Mouse (Mus musculus) heart, embryonic 15.5 days (tissue): ENCODE results near the gene Opa1. TPM values are rescaled to one million over a fixed set of nuclear protein-coding genes. Genes with fewer than 3 reads are reported as not detected.

Source experiments
- ATAC-seq: fragments of 200-750 bp; cut with Nextera tagmentation; replicated peaks from 2 replicates; pipeline ENCODE4 v1.8.0; 2017; ENCODE audit warnings: low read depth, moderate TSS enrichment; ENCODE audit not compliant: insufficient number of reproducible peaks, insufficient read depth, low FRiP score
- H3K27ac ChIP-seq: fragments of 300-500 bp; sonication (generic); 2 replicates; pipeline ENCODE4 v1.5.1; 2015; ENCODE audit warnings: mild to moderate bottlenecking, inconsistent platforms
- H3K27me3 ChIP-seq: fragments of 300-500 bp; sonication (generic); 2 replicates; pipeline ENCODE4 v1.6.1; 2015; ENCODE audit warnings: inconsistent platforms
- H3K36me3 ChIP-seq: fragments of 300-500 bp; sonication (generic); 2 replicates; pipeline ENCODE4 v1.6.1; 2015; ENCODE audit warnings: mild to moderate bottlenecking, inconsistent platforms
- H3K4me1 ChIP-seq: fragments of 300-500 bp; sonication (generic); replicated peaks from 2 replicates; pipeline ENCODE4 v1.6.1; 2015; ENCODE audit warnings: inconsistent platforms
- H3K4me2 ChIP-seq: fragments of 300-500 bp; sonication (generic); 2 replicates; pipeline ENCODE4 v1.6.1; 2015; ENCODE audit warnings: inconsistent platforms, mild to moderate bottlenecking, moderate library complexity
- H3K4me3 ChIP-seq: fragments of 300-500 bp; sonication (generic); 2 replicates; pipeline ENCODE4 v1.5.1; 2015; ENCODE audit warnings: mild to moderate bottlenecking, inconsistent platforms
- H3K9ac ChIP-seq: fragments of 300-500 bp; sonication (generic); 2 replicates; pipeline ENCODE4 v1.6.1; 2015; ENCODE audit warnings: mild to moderate bottlenecking, inconsistent platforms
- H3K9me3 ChIP-seq: fragments of 300-500 bp; sonication (generic); replicated peaks from 2 replicates; pipeline ENCODE4 v1.6.1; 2016; ENCODE audit warnings: inconsistent platforms
- WGBS: fragments of 180-500 bp; shearing (Covaris S2); methylation state at CpG from one replicate; pipeline ENCODE4 v1.1.7; 2015; ENCODE audit warnings: mixed read lengths; 5-methylcytosine and 5-hydroxymethylcytosine counted together
- polyA plus RNA-seq: library from polyadenylated mRNA; unstranded; fragments of >200 nt; fragmentation: Nextera tagmentation; extraction: Ambion mirVana; gene quantifications from 2 replicates; pipeline ENCODE4 v1.2.1, GENCODE M21; 2015

Opa1 gene
- polyA plus RNA-seq, result 35.3 and 37.1 TPM in 2 replicates

DNA sequence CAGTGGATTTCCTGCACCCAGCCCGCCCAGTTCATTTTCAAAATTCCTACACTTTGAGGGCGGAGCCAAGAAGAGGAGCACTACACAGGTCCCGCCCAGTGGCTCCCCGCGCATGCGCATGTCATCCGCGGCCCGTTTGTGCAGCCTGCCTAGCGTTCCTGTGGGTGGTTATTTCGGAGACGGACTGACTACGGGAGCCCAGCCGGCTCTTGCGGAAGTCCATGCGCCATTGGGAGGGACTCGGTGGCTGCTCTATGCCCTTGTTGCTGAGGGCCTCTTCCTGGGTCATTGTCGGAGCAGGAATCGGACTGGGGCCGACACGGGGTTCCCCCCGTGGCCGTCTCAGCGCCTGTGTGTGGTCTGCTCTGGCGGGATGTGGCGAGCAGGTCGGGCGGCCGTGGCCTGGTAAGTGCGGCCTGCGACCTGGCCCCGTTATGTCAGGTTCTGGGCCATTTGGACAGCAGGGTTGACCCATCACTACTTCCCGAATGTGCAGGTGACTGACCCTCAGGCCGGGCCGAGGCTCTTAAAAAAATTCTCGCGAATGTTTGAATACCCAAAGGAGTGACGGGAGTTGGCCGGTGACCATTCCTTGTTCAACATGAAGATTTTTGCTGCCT is at the start of gene Opa1:
Gene Opa1, plus strand, starts transcription at position 168 of the 620 bp plus-strand sequence.
- Histone ChIP-seq H3K27me3 (no peaks in the 10 kb centered on the region), H3K4me3 (peak within 1 kb of the TSS; percentile 95), H3K9me3 (no peaks in the 10 kb centered on the region), H3K4me2 (peak within 1 kb of the TSS; percentile 80), H3K9ac (peak within 1 kb of the TSS; percentile 98), H3K4me1 (peaks cover 11% of the 10 kb centered on the region), H3K36me3 (no peaks in the 10 kb centered on the region), H3K27ac (peak within 1 kb of the TSS; percentile 74)
- ATAC-seq, result peak; percentile 94
- under 1% methylated on average over 39 of the region's 39 CpGs for WGBS

DNA sequence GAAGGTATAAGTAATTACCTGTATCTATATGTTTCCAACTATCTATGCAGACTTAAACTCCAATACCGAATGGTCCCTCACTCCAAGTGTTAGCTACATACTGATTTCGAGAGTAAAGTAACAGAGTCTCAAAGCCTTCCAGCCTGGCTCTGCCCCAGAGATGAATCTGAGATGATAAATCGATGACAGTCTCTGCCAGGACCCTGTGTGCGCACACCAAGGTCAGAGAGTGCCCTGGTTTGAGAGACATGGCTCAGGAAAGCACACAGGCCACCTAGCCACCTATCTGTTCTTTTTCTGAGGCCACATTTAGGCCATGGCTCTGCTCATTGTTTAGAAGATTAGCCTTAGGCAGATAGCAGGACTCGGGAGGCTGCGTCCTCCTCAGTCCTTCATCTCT is 45.5 kb upstream of the Opa1 start:
- 64% methylated on average over 6 of the region's 6 CpGs for WGBS
- no peaks in the 10 kb centered on the region for H3K27me3 ChIP-seq
- H3K9ac ChIP-seq, result no peak overlapping the region
- H3K4me1 ChIP-seq, result no peaks in the 10 kb centered on the region
- no peaks in the 10 kb centered on the region for H3K36me3 ChIP-seq
- H3K27ac ChIP-seq, result no peak overlapping the region
- no peak for ATAC-seq
- H3K4me2 ChIP-seq, result no peak overlapping the region
- H3K4me3 ChIP-seq, result no peak overlapping the region
- H3K9me3 ChIP-seq, result no peaks in the 10 kb centered on the region

DNA sequence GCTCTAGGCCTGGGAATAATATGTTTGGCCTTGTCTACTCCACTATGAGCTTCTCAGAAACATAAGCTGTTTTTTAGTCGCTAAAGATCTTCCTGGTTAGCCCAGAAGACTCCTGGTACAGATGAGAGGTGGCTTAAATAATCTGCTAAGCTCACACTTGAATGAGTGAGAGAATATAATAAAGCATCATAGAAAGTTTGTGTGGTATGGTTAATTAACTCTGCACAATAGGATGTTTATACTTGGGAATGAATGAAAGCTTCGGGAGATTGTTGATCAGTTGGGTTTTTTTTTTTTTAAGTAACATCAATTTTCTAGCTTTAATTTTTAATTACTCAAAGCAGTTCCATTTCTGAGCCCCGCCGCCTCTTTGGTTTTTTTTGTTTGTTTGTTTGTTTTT is 43.3 kb upstream of the Opa1 start:
- H3K4me2 ChIP-seq, result no peak overlapping the region
- H3K27ac ChIP-seq, result no peak overlapping the region
- no peaks in the 10 kb centered on the region for H3K36me3 ChIP-seq
- 78% methylated on average over 4 of the region's 4 CpGs for WGBS
- H3K27me3 ChIP-seq, result no peaks in the 10 kb centered on the region
- no peaks in the 10 kb centered on the region for H3K9me3 ChIP-seq
- ATAC-seq, result no peak
- H3K9ac ChIP-seq, result no peak overlapping the region
- H3K4me1 ChIP-seq, result no peaks in the 10 kb centered on the region
- H3K4me3 ChIP-seq, result no peak overlapping the region

DNA sequence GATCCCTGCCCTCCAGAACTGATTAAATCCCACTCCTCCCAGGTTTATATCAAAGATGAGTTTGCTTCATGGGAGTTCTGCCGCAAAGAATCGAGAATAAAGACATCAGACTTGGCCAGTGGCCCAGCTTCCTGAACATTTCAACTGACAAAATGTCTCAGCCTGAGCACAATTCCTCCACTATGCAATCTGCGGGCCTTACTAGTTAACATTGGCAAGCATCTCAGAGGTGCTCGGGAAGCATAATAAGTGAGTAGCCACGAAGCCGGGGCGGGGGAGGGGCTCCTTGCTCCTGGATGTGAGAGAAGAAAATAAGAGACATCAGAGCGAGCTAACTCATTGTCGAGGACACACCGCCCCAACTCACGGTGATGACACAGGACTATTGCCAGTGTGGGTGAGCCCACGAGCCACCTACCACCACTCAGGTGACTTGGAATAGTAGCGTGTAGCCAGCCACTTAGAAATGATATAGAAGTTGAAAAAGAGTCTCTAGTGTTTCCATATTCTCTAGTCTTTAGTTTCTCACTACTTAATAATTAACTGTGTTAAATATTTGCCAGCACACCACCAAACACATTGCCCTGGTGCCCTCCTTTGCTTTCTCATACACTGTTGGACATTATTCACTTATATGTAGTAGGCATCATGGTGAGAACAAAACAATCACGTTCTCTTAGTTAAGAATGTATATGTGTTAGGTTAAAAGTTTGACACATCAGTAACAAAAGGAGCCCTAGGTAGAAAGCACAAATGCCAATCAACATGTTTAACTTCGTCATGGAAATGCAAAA is 42.5 kb upstream of the Opa1 start:
- no peak for ATAC-seq
- Histone ChIP-seq H3K36me3 (no peaks in the 10 kb centered on the region), H3K4me2 (no peak overlapping the region), H3K9ac (no peak overlapping the region), H3K9me3 (no peaks in the 10 kb centered on the region), H3K27me3 (no peaks in the 10 kb centered on the region), H3K27ac (no peak overlapping the region), H3K4me3 (no peak overlapping the region), H3K4me1 (no peaks in the 10 kb centered on the region; the same call in 1 of the 2 replicates)
- 64% methylated on average over 15 of the region's 15 CpGs for WGBS

DNA sequence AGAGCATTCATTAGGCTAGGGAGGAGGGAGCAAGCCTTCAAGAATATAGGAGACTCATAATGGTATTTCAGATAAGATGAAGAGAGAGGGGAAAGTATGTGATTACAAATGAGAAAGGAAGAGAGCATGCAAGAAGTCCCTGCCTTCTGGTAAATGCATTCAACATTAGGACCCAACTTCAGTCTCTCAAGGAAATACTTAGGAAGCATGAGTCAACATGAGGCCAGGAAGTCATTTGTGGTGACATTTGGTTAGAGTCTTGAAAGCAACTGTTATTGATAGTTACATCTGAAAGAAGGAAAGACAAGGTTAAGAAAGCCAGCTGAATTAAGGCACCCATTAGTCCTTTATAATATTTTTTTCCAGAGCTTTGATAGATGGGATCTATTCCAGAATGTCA is 39.2 kb upstream of the Opa1 start:
- H3K4me2 ChIP-seq, result no peak overlapping the region
- H3K4me1 ChIP-seq, result no peaks in the 10 kb centered on the region; the same call in 1 of the 2 replicates
- H3K4me3 ChIP-seq, result no peak overlapping the region
- no peak for ATAC-seq
- H3K9ac ChIP-seq, result no peak overlapping the region
- no peaks in the 10 kb centered on the region for H3K36me3 ChIP-seq
- H3K9me3 ChIP-seq, result no peaks in the 10 kb centered on the region
- no peak overlapping the region for H3K27ac ChIP-seq
- no peaks in the 10 kb centered on the region for H3K27me3 ChIP-seq

DNA sequence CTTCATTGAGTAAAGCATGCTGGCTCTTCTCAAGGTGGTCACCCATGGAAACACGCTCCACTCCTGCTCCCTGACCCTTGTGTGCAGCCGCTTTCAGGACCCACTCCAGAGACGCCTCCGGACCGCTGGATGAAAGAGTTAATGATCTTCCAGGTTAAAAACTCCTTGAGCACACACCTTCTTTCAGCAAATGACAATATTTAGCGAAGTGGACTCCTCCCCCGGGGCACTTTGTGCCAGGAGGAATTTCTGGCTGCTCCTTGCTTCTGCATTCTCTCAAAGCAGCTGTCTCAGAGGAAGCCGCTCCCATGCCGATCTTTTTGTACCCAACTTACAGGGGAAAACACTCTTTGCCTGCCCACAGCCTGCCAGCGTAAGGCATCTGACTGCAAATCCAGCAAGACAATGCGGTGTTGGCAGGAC is 37.9 kb upstream of the Opa1 start:
- no peak overlapping the region for H3K9ac ChIP-seq
- no peak overlapping the region for H3K27ac ChIP-seq
- 56% methylated on average over 11 of the region's 11 CpGs for WGBS
- H3K36me3 ChIP-seq, result no peaks in the 10 kb centered on the region
- peak overlapping the region; percentile 9; the same call in 1 of the 2 replicates for H3K4me2 ChIP-seq
- ATAC-seq, result no peak
- H3K27me3 ChIP-seq, result no peaks in the 10 kb centered on the region
- H3K4me3 ChIP-seq, result no peak overlapping the region
- H3K9me3 ChIP-seq, result no peaks in the 10 kb centered on the region
- no peaks in the 10 kb centered on the region; the same call in 1 of the 2 replicates for H3K4me1 ChIP-seq

DNA sequence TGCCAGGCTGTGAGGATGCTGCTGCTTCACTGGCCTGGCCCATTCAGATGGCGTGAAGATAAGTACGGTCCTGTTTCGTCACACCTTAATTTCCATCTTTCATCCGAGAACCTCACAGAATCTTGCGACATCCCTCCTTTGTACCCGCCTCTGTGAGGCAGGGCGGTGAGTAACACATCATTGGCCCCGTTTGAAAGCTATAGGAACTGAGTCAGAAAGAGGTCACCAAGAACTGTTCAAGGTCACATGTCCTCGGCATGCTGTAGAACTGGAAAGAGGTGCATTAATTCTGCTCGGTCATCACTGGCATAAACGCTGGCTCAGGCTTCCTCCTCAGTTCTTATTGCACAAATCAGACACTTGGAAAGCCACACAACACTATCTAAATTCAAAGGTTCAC is 34.3 kb upstream of the Opa1 start, which contains the start of gene Atp13a4:
Gene Atp13a4, minus strand, starts transcription at position 36 of the 400 bp plus-strand sequence.
- Histone ChIP-seq H3K27me3 (no peaks in the 10 kb centered on the region), H3K27ac (no peak within 1 kb of the TSS), H3K36me3 (no peaks in the 10 kb centered on the region), H3K4me3 (no peak within 1 kb of the TSS), H3K9ac (no peak within 1 kb of the TSS), H3K9me3 (no peaks in the 10 kb centered on the region), H3K4me1 (no peaks in the 10 kb centered on the region; the same call in 1 of the 2 replicates), H3K4me2 (no peak within 1 kb of the TSS)
- ATAC-seq, result no peak
- WGBS, result 76% methylated on average over 11 of the region's 11 CpGs

DNA sequence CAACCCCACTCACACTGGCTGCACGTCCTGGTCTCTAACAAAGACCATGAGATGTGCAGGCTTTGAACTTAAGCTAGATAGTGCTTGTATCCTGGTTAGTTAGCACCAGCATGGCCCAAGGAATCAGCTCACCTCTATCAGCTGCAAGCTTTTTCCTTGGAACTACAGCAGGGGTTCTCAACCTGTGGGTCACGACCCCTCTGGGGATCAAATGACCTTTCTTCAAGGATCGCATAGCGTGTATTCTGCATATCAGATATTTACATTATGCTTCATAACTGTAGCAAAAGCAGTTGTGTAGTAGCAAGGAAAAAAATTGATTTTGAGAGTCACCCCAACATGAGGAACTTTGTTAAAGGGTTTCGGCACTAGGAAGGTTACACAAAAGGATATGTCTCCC is 19.5 kb upstream of the Opa1 start:
- ATAC-seq, result no peak
- Histone ChIP-seq H3K27ac (no peak overlapping the region), H3K4me3 (no peak overlapping the region), H3K4me1 (no peaks in the 10 kb centered on the region), H3K9ac (no peak overlapping the region), H3K27me3 (no peaks in the 10 kb centered on the region; the same call in none of the 2 replicates), H3K4me2 (no peak overlapping the region), H3K36me3 (no peaks in the 10 kb centered on the region), H3K9me3 (no peaks in the 10 kb centered on the region)
- 77% methylated on average over 5 of the region's 5 CpGs for WGBS

DNA sequence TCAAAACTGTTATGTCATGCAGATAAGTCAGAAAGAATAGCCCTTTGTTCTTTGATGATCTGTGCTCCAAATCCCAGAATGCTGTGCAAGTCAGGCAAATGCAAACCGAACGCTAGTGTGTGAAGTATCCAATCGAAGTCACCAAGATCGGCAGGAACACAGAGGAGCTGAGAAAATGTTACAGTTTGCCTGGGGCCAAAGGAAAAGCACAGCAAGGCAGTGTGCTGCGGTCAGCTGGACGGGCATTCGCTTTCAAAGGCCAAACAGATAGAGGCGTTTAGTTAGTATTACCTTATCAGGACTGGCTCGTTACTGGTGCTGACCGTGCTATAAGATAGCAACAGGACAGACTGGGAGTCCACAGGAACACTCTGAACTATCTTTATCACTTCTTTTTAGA is 18.7 kb upstream of the Opa1 start:
- Histone ChIP-seq H3K4me3 (peak overlapping the region; percentile 13), H3K27ac (no peak overlapping the region), H3K9me3 (no peaks in the 10 kb centered on the region), H3K4me1 (no peaks in the 10 kb centered on the region), H3K9ac (no peak overlapping the region), H3K4me2 (peak overlapping the region; percentile 59), H3K27me3 (no peaks in the 10 kb centered on the region; the same call in none of the 2 replicates), H3K36me3 (no peaks in the 10 kb centered on the region)
- WGBS, result 19% methylated on average over 10 of the region's 10 CpGs
- ATAC-seq, result no peak

DNA sequence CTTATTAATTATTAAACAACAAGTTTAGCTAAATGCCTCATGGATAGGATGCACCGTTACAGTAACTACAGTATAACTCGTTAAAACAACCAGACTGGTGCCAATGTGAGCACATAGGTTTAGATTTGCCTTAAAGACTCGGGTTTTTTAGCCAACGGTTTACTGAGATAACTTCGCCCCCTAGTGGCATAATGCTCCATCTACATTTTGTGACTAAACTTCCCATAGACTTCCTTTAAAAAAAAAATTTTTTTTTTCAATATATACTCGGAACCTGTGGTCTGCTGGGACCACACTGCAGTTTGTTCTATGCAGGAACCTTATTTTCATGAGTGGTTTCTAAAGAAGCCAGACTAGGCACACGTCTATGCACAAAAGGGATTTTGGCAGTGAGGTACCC is 18.3 kb upstream of the Opa1 start:
- ATAC-seq, result no peak
- no peaks in the 10 kb centered on the region for H3K9me3 ChIP-seq
- no peaks in the 10 kb centered on the region for H3K4me1 ChIP-seq
- no peaks in the 10 kb centered on the region for H3K36me3 ChIP-seq
- H3K4me3 ChIP-seq, result peak overlapping the region; percentile 13
- no peak overlapping the region for H3K27ac ChIP-seq
- 4% methylated on average over 7 of the region's 7 CpGs for WGBS
- H3K27me3 ChIP-seq, result no peaks in the 10 kb centered on the region; the same call in none of the 2 replicates
- no peak overlapping the region for H3K9ac ChIP-seq
- peak overlapping the region; percentile 59 for H3K4me2 ChIP-seq

DNA sequence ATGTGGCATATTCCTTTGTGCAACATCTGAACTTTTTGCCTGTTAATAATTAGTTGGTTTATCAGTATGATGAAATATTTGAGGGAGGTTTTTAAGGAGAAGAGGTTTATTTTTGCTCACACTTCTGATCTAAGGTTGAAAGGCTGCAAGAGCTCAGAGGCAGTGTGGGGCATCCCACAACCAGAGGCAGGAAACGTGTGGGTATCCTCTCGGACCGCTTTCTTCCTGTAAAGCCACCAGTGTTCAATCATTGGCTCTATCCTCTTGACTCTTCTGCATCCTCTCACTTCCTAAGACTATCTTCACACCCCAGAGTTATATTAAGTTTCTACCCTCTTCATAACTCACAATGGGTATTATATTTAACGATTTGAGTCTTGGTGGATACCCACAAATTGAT is 5.1 kb upstream of the Opa1 start:
- Histone ChIP-seq H3K27ac (no peak overlapping the region), H3K4me2 (no peak overlapping the region), H3K9me3 (no peaks in the 10 kb centered on the region), H3K27me3 (no peaks in the 10 kb centered on the region), H3K36me3 (no peaks in the 10 kb centered on the region), H3K4me1 (0 out of 2 replicates have a peak, but pooled peaks cover 2% of the 10 kb centered on the region), H3K9ac (no peak overlapping the region), H3K4me3 (no peak overlapping the region)
- no peak for ATAC-seq
- 46% methylated on average over 4 of the region's 4 CpGs for WGBS
